Mouse (Mus musculus): ENCODE measurements around the gene Exoc3l2.
A peak's percentile ranks its signal among the peaks of the same experiment; 100 is the strongest.
"Not testable (repeated sequence)": the region's sequence is repeated elsewhere in the genome, so short reads cannot be mapped to it uniquely, and the experiment has no call there.

Gene Exoc3l2

GRCm38 (mm10) chr7:19486549-19486948 is 23.4 kb downstream of the Exoc3l2 start:
- DNase-seq (ENCODE audit: low read depth, low spot score): no peak

- no peak for DNase-seq (ENCODE audit: low read depth, low spot score)
Measured at GRCm38 (mm10) chr7:19489525-19489924, 26.4 kb downstream of the Exoc3l2 start.

DNA sequence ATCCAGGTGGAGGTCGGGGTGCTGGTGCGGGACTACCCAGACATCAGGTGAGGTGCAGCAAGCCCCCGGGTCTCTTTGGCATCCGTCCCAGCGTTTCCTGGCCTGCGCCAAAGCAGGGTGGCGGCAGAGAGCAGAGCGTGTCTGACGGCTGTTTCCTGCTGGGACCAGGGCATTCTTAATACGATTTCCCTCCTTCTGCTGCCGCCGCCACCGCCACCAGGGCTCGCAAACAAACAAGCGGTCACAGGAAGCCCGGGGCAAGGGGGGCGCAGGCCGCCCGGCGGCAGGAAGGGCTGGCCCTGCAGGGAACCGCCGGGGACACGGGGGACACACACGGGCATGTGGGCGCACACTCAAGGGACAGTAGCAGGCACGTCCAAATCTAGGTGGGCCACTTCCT is 28.6 kb downstream of the Exoc3l2 start:
- no peak for DNase-seq (ENCODE audit: low read depth, low spot score)

DNA sequence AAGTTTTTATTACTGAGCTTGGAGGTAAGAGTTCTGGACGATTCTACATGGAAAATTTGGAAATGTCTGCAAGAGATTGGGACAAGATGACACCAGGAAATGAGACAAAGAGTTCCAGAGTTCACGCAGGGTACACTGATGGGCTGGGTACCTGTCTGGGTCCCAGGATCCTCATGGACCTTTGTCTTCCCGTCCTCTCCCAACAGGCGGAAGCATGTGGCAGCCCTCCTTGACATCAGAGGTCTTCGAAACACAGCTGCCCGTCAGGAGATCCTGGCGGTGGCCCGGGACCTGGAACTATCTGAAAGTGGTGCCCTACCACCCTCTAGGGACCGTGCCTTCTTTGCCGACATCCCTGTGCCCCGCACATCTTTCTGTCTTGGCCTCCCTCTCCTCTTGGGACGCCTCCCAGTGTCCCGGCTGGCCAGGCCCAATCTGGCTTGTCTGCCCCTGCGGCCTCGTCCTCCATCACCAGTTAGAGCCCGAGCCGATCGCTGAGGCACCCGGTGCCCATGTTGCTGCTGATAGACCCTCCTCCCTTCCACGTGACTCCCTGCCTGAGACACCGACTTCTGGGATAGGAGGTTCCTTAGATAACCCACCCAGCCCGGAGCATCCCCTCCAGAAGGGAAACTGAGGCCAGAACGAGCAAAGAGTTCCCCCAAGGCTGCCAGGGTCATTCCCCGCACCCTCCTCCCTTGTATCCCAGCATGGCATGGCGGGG is 31.8 kb downstream of the Exoc3l2 start:
- no peak for DNase-seq (ENCODE audit: low read depth, low spot score)

DNA sequence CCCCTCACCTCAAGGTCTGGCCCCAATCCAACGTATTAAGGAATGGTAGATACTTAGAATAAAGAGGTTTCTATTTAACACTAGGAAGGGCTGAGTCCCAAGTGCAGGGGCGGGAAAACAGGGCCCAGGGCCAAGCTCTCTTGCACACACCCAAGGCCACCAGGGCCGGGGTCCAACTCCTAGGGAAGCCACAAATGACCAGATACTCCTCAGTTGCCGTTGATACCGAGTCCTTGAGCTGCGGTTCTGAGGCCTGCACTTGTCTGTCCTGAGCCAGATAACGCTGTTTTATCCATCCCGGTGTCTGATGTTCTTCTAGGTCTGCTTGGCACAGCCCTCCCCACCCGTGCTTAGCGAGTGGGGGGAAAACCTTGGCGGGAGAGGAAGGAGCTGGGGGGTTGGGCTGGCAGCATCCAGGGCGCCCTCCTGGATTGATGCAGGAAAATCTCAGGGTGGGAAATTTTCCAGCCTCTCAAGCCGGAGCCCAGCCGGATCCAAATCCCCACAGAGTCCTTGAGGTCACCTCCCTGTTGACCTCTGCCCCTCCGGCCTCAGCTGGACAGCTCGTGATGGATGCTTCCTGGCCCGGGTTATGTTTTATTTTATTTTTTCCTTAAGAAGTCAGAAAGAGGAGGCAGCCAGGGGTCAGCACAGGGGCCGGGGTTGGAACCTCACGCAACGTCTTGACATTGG is 32.5 kb downstream of the Exoc3l2 start:
- no peak for DNase-seq (ENCODE audit: low read depth, low spot score)

GRCm38 (mm10) chr7:19496214-19496555 is 33.1 kb downstream of the Exoc3l2 start:
- DNase-seq (ENCODE audit: low read depth, low spot score): no peak

DNA sequence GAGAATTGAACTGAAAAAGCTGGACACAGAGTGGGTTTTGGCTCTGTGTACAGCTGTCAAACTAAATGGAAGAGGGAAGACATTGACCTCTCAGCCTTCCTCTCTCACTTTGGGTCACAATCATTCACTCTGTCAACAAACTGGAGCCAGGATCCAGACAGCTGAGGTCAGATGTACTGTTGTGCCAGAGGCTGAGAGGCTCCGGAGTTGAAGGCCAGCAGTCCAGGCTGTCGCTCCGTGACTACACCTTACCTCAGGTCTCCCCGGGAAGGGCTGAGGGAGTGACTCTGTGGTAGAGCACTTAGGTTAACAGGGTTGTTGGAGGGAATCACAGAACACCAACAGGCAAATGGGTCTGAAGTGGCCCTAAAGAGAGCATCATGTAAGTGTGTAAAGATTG is 35.2 kb downstream of the Exoc3l2 start:
- no peak for DNase-seq (ENCODE audit: low read depth, low spot score)

DNA sequence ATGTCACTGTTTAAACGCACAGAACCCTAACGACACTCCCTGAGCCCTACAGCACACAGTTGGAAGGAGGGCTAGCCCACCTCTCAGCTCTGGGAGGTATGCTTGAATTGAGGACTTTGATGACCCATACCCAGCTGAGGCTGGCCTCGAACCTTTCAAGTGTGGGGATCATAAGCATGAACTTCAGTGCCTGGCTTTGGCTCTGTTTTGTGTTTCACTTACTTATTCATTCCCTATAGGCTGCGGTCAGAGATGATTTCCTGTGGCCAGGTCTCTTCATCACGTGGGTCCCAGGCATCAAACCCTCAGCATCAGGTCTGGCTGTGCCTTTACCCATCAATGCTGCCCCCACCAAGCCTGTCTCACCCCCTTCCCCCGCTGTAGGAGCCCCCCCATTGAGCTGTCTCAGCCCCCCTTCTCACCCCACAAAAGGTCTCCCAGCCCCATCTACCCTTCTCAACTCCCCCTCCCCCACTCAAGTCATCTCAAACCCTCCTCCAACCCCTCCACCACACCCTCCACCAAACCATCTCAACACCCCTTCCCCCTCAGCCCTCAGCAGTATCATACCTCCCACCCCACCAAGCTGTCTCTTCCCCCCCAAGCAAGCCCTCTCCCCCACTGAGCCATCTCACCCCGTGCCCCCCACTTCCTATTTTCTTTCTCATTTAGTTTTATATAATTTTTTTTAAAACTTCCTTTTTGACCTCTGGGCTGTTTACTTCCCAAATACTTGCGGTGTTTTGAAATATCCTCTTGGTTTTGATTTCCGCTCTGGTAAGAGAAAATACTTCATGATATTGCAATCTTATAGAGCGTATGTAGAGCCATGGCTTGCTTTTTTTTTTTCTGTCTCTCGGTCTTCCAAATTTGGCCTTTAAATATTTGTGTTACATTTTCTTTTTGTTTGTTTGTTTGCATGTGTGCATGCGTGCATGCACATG is 37.6 kb downstream of the Exoc3l2 start:
- DNase-seq (ENCODE audit: low read depth, low spot score): no peak

GRCm38 (mm10) chr7:19501658-19502057 is 38.5 kb downstream of the Exoc3l2 start:
- DNase-seq (ENCODE audit: low read depth, low spot score): no peak

GRCm38 (mm10) chr7:19503481-19504068 is 40.4 kb downstream of the Exoc3l2 start:
- peak; percentile 60 for DNase-seq (ENCODE audit: low read depth, low spot score)

- no peak for DNase-seq (ENCODE audit: low read depth, low spot score)
Measured at GRCm38 (mm10) chr7:19506326-19506725, 43.2 kb downstream of the Exoc3l2 start.

- DNase-seq (ENCODE audit: low read depth, low spot score): no peak
Measured at GRCm38 (mm10) chr7:19506969-19507611, 44.0 kb downstream of the Exoc3l2 start.

- no peak for DNase-seq (ENCODE audit: low read depth, low spot score)
Measured at GRCm38 (mm10) chr7:19507612-19507981, 44.5 kb downstream of the Exoc3l2 start.

GRCm38 (mm10) chr7:19508150-19508923 is 45.2 kb downstream of the Exoc3l2 start, which contains the start of the genes Bloc1s3 and Trappc6a:
Bloc1s3 (minus strand) TSS chr7:19508367.
Trappc6a (plus strand) TSS chr7:19508395.
- DNase-seq (ENCODE audit: low read depth, low spot score): peak; percentile 89

DNA sequence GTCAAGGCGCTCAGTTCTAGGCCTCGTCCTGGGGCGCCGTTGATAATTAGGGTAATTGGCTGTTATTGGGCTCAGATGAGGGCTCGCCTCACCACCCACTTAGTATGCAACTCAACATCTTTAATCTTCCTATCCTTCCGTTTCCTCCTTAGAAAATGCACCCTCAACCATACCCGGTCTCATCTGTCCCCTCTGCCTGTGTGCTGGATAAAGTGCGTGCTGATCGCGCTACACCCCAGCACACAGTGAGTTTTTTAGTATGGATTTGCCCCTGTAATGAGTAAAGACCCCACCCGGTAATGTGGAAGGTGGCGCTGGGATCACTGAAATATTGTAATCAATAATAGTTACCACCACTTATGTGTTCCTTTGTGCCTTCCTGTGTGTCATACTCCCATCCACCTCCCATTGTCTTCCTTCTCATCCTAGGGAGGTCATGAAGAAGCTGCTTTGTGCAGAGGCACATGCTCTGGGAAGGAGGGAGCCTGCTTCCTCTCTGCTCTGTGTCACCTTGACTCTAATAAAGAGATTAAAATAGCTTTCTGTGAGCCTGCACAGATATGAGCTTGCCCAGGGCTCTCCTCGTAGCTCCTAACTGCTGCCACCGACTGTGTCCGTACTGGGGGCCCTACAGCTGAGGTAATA is 45.9 kb downstream of the Exoc3l2 start:
- DNase-seq (ENCODE audit: low read depth, low spot score): no peak

- DNase-seq (ENCODE audit: low read depth, low spot score): no peak
Measured at GRCm38 (mm10) chr7:19509786-19510185, 46.7 kb downstream of the Exoc3l2 start.

DNA sequence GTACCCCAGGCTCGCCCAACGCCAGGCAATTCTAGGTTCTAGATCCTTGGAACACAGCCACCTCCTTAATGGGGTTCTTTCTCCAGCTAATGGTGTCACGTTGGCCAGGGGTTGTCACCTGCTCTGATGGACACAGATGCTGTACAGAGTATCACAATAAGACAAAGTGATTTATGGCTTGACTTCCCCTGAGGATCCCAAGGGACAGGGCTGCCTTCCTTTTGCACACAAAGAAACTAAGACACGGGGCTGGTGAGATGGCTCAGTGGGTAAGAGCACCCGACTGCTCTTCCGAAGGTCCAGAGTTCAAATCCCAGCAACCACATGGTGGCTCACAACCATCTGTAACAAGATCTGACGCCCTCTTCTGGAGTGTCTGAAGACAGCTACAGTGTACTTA is 48.8 kb downstream of the Exoc3l2 start:
- not testable (repeated sequence) for DNase-seq (ENCODE audit: low read depth, low spot score)

- DNase-seq (ENCODE audit: low read depth, low spot score): no peak
Measured at GRCm38 (mm10) chr7:19512353-19512752, 49.2 kb downstream of the Exoc3l2 start.

DNA sequence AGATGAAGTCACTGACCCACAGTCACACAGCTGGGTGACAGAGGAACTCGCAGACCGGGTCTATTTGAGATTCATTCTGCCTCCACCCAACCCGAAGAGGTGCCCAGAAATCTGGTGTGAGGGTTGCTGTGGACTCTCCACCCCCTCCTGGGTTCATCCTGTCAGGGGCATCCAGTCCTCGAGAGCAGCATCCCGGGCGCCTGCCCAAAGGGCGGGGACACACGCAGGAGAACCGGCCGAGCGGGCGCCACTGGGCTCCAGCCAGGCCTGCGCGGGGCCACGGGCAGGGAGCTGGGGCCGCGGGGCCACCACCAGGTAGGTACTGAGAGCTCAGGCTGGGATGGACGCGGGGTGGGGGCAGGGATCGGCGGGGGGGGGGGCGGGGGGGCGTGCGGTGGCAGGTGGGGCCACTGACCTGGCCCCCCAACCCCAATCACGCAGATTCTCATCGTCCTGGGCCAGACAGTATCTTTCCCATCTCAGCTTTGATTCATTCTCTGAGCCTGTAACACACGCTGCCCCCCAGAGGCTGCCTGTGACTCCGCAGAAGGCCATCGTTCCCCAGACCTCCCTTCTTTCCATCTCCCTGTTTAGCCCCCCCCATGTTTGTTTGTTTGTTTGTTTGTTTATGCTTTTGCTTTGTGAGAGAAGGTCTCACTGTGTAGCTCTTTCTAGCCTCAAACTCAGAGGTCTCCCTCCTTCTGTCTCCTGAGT is 54.7 kb downstream of the Exoc3l2 start, which contains the start of gene Nkpd1:
TSS of gene Nkpd1 (plus strand) at position 187 of the 714 bp plus-strand sequence.
- no peak for DNase-seq (ENCODE audit: low read depth, low spot score)
